ENCODE assay signal across 8 mouse cellular contexts in genomic region chr15:103365471-103366375, GRCm38 (mm10). TPM values are rescaled to one million over a fixed set of nuclear protein-coding genes. Genes with fewer than 3 reads are reported as not detected.
DNase-seq lines count a peak whose midpoint lies in the region; ATAC-seq lines count a peak whose summit lies in the region.

No protein-coding gene starts in this region.

- peak overlapping the region; percentile 95 for H3K27ac ChIP-seq in heart, embryonic 15.5 days
- H3K27ac ChIP-seq in midbrain, embryonic 11.5 days (ENCODE audit: low read depth, low read length) = no peak overlapping the region

- no peaks in the 10 kb centered on the region for H3K9me3 ChIP-seq in heart, embryonic 15.5 days (replicated peaks)
- H3K9me3 ChIP-seq in midbrain, embryonic 11.5 days (ENCODE audit: control insufficient read depth, low read length) = no peaks in the 10 kb centered on the region

- H3K4me2 ChIP-seq in heart, embryonic 15.5 days = peak overlapping the region; percentile 70
- peak overlapping the region; percentile 90 for H3K4me2 ChIP-seq in midbrain, embryonic 11.5 days

- no peaks in the 10 kb centered on the region for H3K27me3 ChIP-seq in heart, embryonic 15.5 days
- H3K27me3 ChIP-seq in midbrain, embryonic 11.5 days (ENCODE audit: control insufficient read depth, insufficient read depth, low read length) = no peaks in the 10 kb centered on the region

- peak; percentile 33; the same call in 1 of the 2 replicates for ATAC-seq in heart, embryonic 15.5 days (replicated peaks; ENCODE audit: insufficient number of reproducible peaks, insufficient read depth, low FRiP score, low read depth)
- ATAC-seq in midbrain, embryonic 11.5 days (ENCODE audit: low FRiP score) = peak; percentile 58

- H3K4me3 ChIP-seq in heart, embryonic 15.5 days = peak overlapping the region; percentile 91
- H3K4me3 ChIP-seq in midbrain, embryonic 11.5 days (ENCODE audit: low read depth, low read length) = peak overlapping the region; percentile 69

- H3K9ac ChIP-seq in heart, embryonic 15.5 days = peak overlapping the region; percentile 99
- peak overlapping the region; percentile 91 for H3K9ac ChIP-seq in midbrain, embryonic 11.5 days (ENCODE audit: low read length)

- peak; percentile 72 for DNase-seq in adrenal gland, adult 2 months
- DNase-seq in adrenal gland, adult 8-10 months = no peak
- DNase-seq in embryo, embryonic 10.5 days (ENCODE audit: low spot score) = peak; percentile 71
- peak; percentile 47 to 58 for DNase-seq in kidney, postnatal 36 days
- no peak for DNase-seq in midbrain, embryonic 11.5 days (ENCODE audit: low spot score, missing footprints)
- DNase-seq in thymus, postnatal 14 days = peak; percentile 84
- no peak for DNase-seq in layer of hippocampus, postnatal 36 days

- no peaks in the 10 kb centered on the region for H3K36me3 ChIP-seq in heart, embryonic 15.5 days
- no peaks in the 10 kb centered on the region for H3K36me3 ChIP-seq in midbrain, embryonic 11.5 days (ENCODE audit: control insufficient read depth, insufficient read depth, low read length)

- under 1% methylated on average over 51 of the region's 51 CpGs for WGBS in heart, embryonic 15.5 days
- WGBS in midbrain, embryonic 11.5 days = under 1% methylated on average over 51 of the region's 51 CpGs

- H3K4me1 ChIP-seq in heart, embryonic 15.5 days (replicated peaks) = peaks cover 55% of the 10 kb centered on the region
- peaks cover 17% of the 10 kb centered on the region for H3K4me1 ChIP-seq in midbrain, embryonic 11.5 days (ENCODE audit: control insufficient read depth, insufficient read depth, low read length)

RNA-seq across cellular contexts. Expression of gene Itga5, which starts 0.8 kb away (rescaled TPM):
- total RNA-seq in adrenal gland, adult 2 months (2021) = 10 to 100 TPM; 28.4 to 36.0 TPM
- 28.5 and 33.7 TPM in 2 replicates for polyA plus RNA-seq in adrenal gland, adult 2 months (2012; rRNA removed)
- total RNA-seq in adrenal gland, adult 8-10 months (2022) = 10 to 100 TPM; 29.5 to 36.7 (median 34.0) TPM
- polyA plus RNA-seq in heart, embryonic 15.5 days (2015; fragmentation: Nextera tagmentation; extraction: Ambion mirVana) = 62.4 and 70.8 TPM in 2 replicates
- polyA plus RNA-seq in midbrain, embryonic 11.5 days (2014; fragmentation: Nextera tagmentation; extraction: Ambion mirVana) = 15.9 and 18.1 TPM in 2 replicates
- 1 to 10 TPM; 1.4 to 1.9 TPM for total RNA-seq in layer of hippocampus, postnatal 36 days (2021)

RNA-seq across cellular contexts. Expression of gene Zfp385a, which starts 25.8 kb away (rescaled TPM):
- total RNA-seq in adrenal gland, adult 2 months (2021) = 10 to 100 TPM; 10.1 to 18.3 TPM
- 16.7 and 17.1 TPM in 2 replicates for polyA plus RNA-seq in adrenal gland, adult 2 months (2012; rRNA removed)
- 10 to 100 TPM; 13.4 to 21.9 (median 19.1) TPM for total RNA-seq in adrenal gland, adult 8-10 months (2022)
- polyA plus RNA-seq in heart, embryonic 15.5 days (2015; fragmentation: Nextera tagmentation; extraction: Ambion mirVana) = 5.9 and 10.5 TPM in 2 replicates
- 19.4 and 24.3 TPM in 2 replicates for polyA plus RNA-seq in midbrain, embryonic 11.5 days (2014; fragmentation: Nextera tagmentation; extraction: Ambion mirVana)
- 10 to 100 TPM; 38.7 to 39.7 TPM for total RNA-seq in layer of hippocampus, postnatal 36 days (2021)

RNA-seq across cellular contexts. Expression of gene Gpr84, which starts 55.3 kb away (rescaled TPM):
- total RNA-seq in adrenal gland, adult 2 months (2021) = not detected
- polyA plus RNA-seq in adrenal gland, adult 2 months (2012; rRNA removed) = 0.09 and 0.15 TPM in 2 replicates
- not detected for total RNA-seq in adrenal gland, adult 8-10 months (2022)
- polyA plus RNA-seq in heart, embryonic 15.5 days (2015; fragmentation: Nextera tagmentation; extraction: Ambion mirVana) = 0.11 and 0.25 TPM in 2 replicates
- 0.12 and 0.23 TPM in 2 replicates for polyA plus RNA-seq in midbrain, embryonic 11.5 days (2014; fragmentation: Nextera tagmentation; extraction: Ambion mirVana)
- total RNA-seq in layer of hippocampus, postnatal 36 days (2021) = under 1 TPM; 0.25 to 0.66 TPM

Comparison
In these comparisons a context has a peak if more than half of its experiments do, and no peak if none do; other contexts are left out.
1. DNase-seq: peak in adrenal gland, adult 2 months (single experiment), embryo, embryonic 10.5 days (single experiment), kidney, postnatal 36 days (2 of 2) and thymus, postnatal 14 days (single experiment); none in adrenal gland, adult 8-10 months (single experiment), midbrain, embryonic 11.5 days (single experiment) and layer of hippocampus, postnatal 36 days (0 of 2).
2. RNA of gene Itga5, which starts 0.8 kb away (total RNA-seq): 29.5 to 36.7 TPM in adrenal gland, adult 8-10 months and 28.4 to 36.0 TPM in adrenal gland, adult 2 months; 1.4 to 1.9 TPM in layer of hippocampus, postnatal 36 days; every median in the first group is over 10 times any median in the second.